Mouse (Mus musculus) erythroblast, embryonic 14.5 days (primary cell): ENCODE results near the gene Cdkn2aipnl.

ENCODE experiments used
- GATA1 ChIP-seq: IDR thresholded peaks from 2 replicates; pipeline ENCODE4 v1.6.1; 2012; ENCODE audit warnings: low read length, inconsistent platforms, mixed read lengths
- TAL1 ChIP-seq: IDR thresholded peaks from 3 replicates; pipeline ENCODE4 v1.6.1; 2012; ENCODE audit warnings: low read length, inconsistent platforms, mixed read lengths

GRCm38 (mm10) chr11:51957760-51958159, 9.7 kb upstream of the Cdkn2aipnl start:
- TF ChIP-seq GATA1 = no peak
- no peak for TF ChIP-seq TAL1
